Comparison of ENCODE assay signal across 8 mouse cellular contexts in genomic region chr7:97332667-97333041, GRCm38 (mm10). TPM values are rescaled to one million over a fixed set of nuclear protein-coding genes. Genes with fewer than 3 reads are reported as not detected.
A peak's percentile ranks its signal among the peaks of the same experiment; 100 is the strongest.
DNase-seq lines count a peak whose midpoint lies in the region; ATAC-seq and TF ChIP-seq lines count a peak whose summit lies in the region.

No protein-coding gene starts in this region.

- no peak for DNase-seq in heart, adult 8-10 months (ENCODE audit: low spot score)
- no peak for DNase-seq in forebrain, postnatal 0 days
- no peak for DNase-seq in cerebellum, adult 11-12 months
- DNase-seq in frontal cortex, postnatal 10 days (ENCODE audit: low spot score in 2 of 2): no peak
- no peak for DNase-seq in thymus, adult 18-20 months

- peaks cover 14% of the 10 kb centered on the region; the same call in 1 of the 2 replicates for H3K79me2 ChIP-seq in macrophage (ENCODE audit: inconsistent target)

- H3K36me3 ChIP-seq in heart, embryonic 12.5 days: no peaks in the 10 kb centered on the region
- H3K36me3 ChIP-seq in ES-Bruce4 (ENCODE audit: control insufficient read depth, insufficient read depth, low read length, poor library complexity, severe bottlenecking) (no peaks in the 10 kb centered on the region), macrophage (ENCODE audit: inconsistent target) (no peaks in the 10 kb centered on the region; the same call in 1 of the 2 replicates)
- H3K36me3 ChIP-seq in forebrain, postnatal 0 days (ENCODE audit: insufficient read depth): no peaks in the 10 kb centered on the region

- no peak for TF ChIP-seq CTCF in ES-Bruce4 (IDR thresholded peaks at IDR 0.05; ENCODE audit: low read depth, low read length)
- TF ChIP-seq CTCF in forebrain, postnatal 0 days (IDR thresholded peaks at IDR 0.05; ENCODE audit: low read depth): no peak

- H3K4me2 ChIP-seq in heart, embryonic 12.5 days: peak overlapping the region; percentile 89
- H3K4me2 ChIP-seq in forebrain, postnatal 0 days (ENCODE audit: low read depth): peak overlapping the region; percentile 58

- peaks cover 4% of the 10 kb centered on the region for H3K27me3 ChIP-seq in heart, embryonic 12.5 days (replicated peaks)
- no peaks in the 10 kb centered on the region for H3K27me3 ChIP-seq in ES-Bruce4 (ENCODE audit: control insufficient read depth, insufficient read depth, low read length, poor library complexity, severe bottlenecking)
- H3K27me3 ChIP-seq in forebrain, postnatal 0 days (ENCODE audit: insufficient read depth, low read length): no peaks in the 10 kb centered on the region

- TF ChIP-seq EP300 in ES-Bruce4 (IDR thresholded peaks at IDR 0.05; ENCODE audit: insufficient read depth, low read depth, low read length): no peak

- H3K4me3 ChIP-seq in heart, embryonic 12.5 days: peak overlapping the region; percentile 89
- H3K4me3 ChIP-seq in ES-Bruce4 (ENCODE audit: low read depth, low read length) (peak overlapping the region; percentile 95), macrophage (ENCODE audit: inconsistent target) (peak overlapping the region; percentile 80)
- peak overlapping the region; percentile 91 for H3K4me3 ChIP-seq in forebrain, postnatal 0 days (ENCODE audit: low read depth, low read length)

- WGBS in heart, embryonic 12.5 days: 6% methylated on average over 9 of the region's 9 CpGs
- 2% methylated on average over 9 of the region's 9 CpGs for WGBS in forebrain, postnatal 0 days
- WGBS in macrophage (ENCODE audit: missing documents): 5% methylated on average over 9 of the region's 9 CpGs

- TF ChIP-seq POLR2A in ES-Bruce4 (IDR thresholded peaks at IDR 0.05; ENCODE audit: insufficient read depth, low read length): no peak

- no peaks in the 10 kb centered on the region for H3K9me3 ChIP-seq in heart, embryonic 12.5 days (replicated peaks)
- H3K9me3 ChIP-seq in ES-Bruce4 (replicated peaks; ENCODE audit: control insufficient read depth, insufficient read depth, low read length, poor library complexity, severe bottlenecking): no peaks in the 10 kb centered on the region
- H3K9me3 ChIP-seq in forebrain, postnatal 0 days (ENCODE audit: low read length): no peaks in the 10 kb centered on the region

- H3K9ac ChIP-seq in heart, embryonic 12.5 days: peak overlapping the region; percentile 85
- H3K9ac ChIP-seq in ES-Bruce4 (ENCODE audit: low read depth, poor library complexity, severe bottlenecking): peak overlapping the region; percentile 57
- peak overlapping the region; percentile 76 for H3K9ac ChIP-seq in forebrain, postnatal 0 days

- no peak overlapping the region for H3K27ac ChIP-seq in heart, embryonic 12.5 days (ENCODE audit: poor library complexity, severe bottlenecking)
- no peak overlapping the region for H3K27ac ChIP-seq in ES-Bruce4 (ENCODE audit: insufficient read depth, low read length)
- peak overlapping the region; percentile 67; the same call in 1 of the 2 replicates for H3K27ac ChIP-seq in forebrain, postnatal 0 days (ENCODE audit: low read depth, low read length)
- peak overlapping the region; percentile 52 for H3K27ac ChIP-seq in macrophage

- ATAC-seq in heart, embryonic 12.5 days (ENCODE audit: insufficient number of reproducible peaks, low FRiP score): peak; percentile 13; the same call in 1 of the 2 replicates
- ATAC-seq in forebrain, postnatal 0 days: peak; percentile 59

- H3K4me1 ChIP-seq in heart, embryonic 12.5 days (replicated peaks): peaks cover 20% of the 10 kb centered on the region
- peaks cover 5% of the 10 kb centered on the region for H3K4me1 ChIP-seq in ES-Bruce4 (ENCODE audit: control insufficient read depth, insufficient read depth, low read length)
- H3K4me1 ChIP-seq in forebrain, postnatal 0 days (ENCODE audit: insufficient read depth): peaks cover 14% of the 10 kb centered on the region

RNA-seq across cellular contexts. Expression of gene Kctd21, which starts 0.5 kb away (rescaled TPM):
- 4.0 and 4.9 TPM in 2 replicates for polyA plus RNA-seq in heart, embryonic 12.5 days (2016; fragmentation: Nextera tagmentation; extraction: Ambion mirVana)
- total RNA-seq in heart, adult 8-10 months (2022): 1 to 10 TPM; 3.0 to 5.0 (median 3.8) TPM
- polyA plus RNA-seq in ES-Bruce4 (2011; ENCODE audit: insufficient read depth, insufficient read length, low read depth, missing spikeins) (3.0 and 3.2 TPM in 2 replicates), macrophage (2018) (7.4 to 17.6 TPM (median 14.3 TPM) in 3 replicates)
- 3.9 and 4.9 TPM in 2 replicates for total RNA-seq in forebrain, postnatal 0 days (2014; rRNA removed)
- 2.4 and 3.1 TPM in 2 replicates for polyA plus RNA-seq in forebrain, postnatal 0 days (2015; fragmentation: Nextera tagmentation; extraction: Ambion mirVana)
- total RNA-seq in macrophage (2018; cell fraction: chromatin; rRNA removed): 10 to 100 TPM in 3 of 26 experiments, 1 to 10 TPM in 23; 1.2 to 17.0 (median 4.5) TPM
- total RNA-seq in macrophage (2018; cell fraction: cytosol; rRNA removed): 10 to 100 TPM in 21 of 26 experiments, 1 to 10 TPM in 5; 5.5 to 21.2 (median 15.6) TPM
- total RNA-seq in macrophage (2018; cell fraction: nucleus; rRNA removed): 10 to 100 TPM in 9 of 26 experiments, 1 to 10 TPM in 17; 3.8 to 20.6 (median 7.1) TPM

RNA-seq across cellular contexts. Expression of gene Usp35, which starts 0.8 kb away (rescaled TPM):
- polyA plus RNA-seq in heart, embryonic 12.5 days (2016; fragmentation: Nextera tagmentation; extraction: Ambion mirVana): 1.4 and 1.8 TPM in 2 replicates
- 1 to 10 TPM in 2 of 4 experiments, under 1 TPM in 2; 0.72 to 1.0 (median 0.86) TPM for total RNA-seq in heart, adult 8-10 months (2022)
- 9.1 and 9.6 TPM in 2 replicates for polyA plus RNA-seq in ES-Bruce4 (2011; ENCODE audit: insufficient read depth, insufficient read length, low read depth, missing spikeins)
- total RNA-seq in forebrain, postnatal 0 days (2014; rRNA removed): 14.8 and 15.0 TPM in 2 replicates
- polyA plus RNA-seq in forebrain, postnatal 0 days (2015; fragmentation: Nextera tagmentation; extraction: Ambion mirVana): 2.6 and 3.8 TPM in 2 replicates
- 100 to 1,000 TPM in 2 of 26 experiments, 10 to 100 TPM in 24; 28.1 to 106 (median 69.9) TPM for total RNA-seq in macrophage (2018; cell fraction: chromatin; rRNA removed)
- total RNA-seq in macrophage (2018; cell fraction: cytosol; rRNA removed): 1 to 10 TPM; 1.4 to 9.0 (median 4.8) TPM
- total RNA-seq in macrophage (2018; cell fraction: nucleus; rRNA removed): 10 to 100 TPM; 12.1 to 66.0 (median 44.3) TPM
- polyA plus RNA-seq in macrophage (2018): 1.4 to 13.9 TPM (median 2.4 TPM) in 3 replicates

RNA-seq across cellular contexts. Expression of gene Alg8, which starts 38.8 kb away (rescaled TPM):
- 35.0 and 38.7 TPM in 2 replicates for polyA plus RNA-seq in heart, embryonic 12.5 days (2016; fragmentation: Nextera tagmentation; extraction: Ambion mirVana)
- 1 to 10 TPM; 4.8 to 5.3 (median 4.9) TPM for total RNA-seq in heart, adult 8-10 months (2022)
- polyA plus RNA-seq in ES-Bruce4 (2011; ENCODE audit: insufficient read depth, insufficient read length, low read depth, missing spikeins) (58.5 and 59.6 TPM in 2 replicates), macrophage (2018) (16.0 to 32.2 TPM (median 30.1 TPM) in 3 replicates)
- 3.5 and 7.5 TPM in 2 replicates for total RNA-seq in forebrain, postnatal 0 days (2014; rRNA removed)
- polyA plus RNA-seq in forebrain, postnatal 0 days (2015; fragmentation: Nextera tagmentation; extraction: Ambion mirVana): 8.6 and 10.6 TPM in 2 replicates
- total RNA-seq in macrophage (2018; cell fraction: chromatin; rRNA removed): 10 to 100 TPM in 23 of 26 experiments, 1 to 10 TPM in 3; 4.5 to 58.4 (median 33.5) TPM
- 10 to 100 TPM; 10.4 to 23.2 (median 17.1) TPM for total RNA-seq in macrophage (2018; cell fraction: cytosol; rRNA removed)
- total RNA-seq in macrophage (2018; cell fraction: nucleus; rRNA removed): 10 to 100 TPM; 10.3 to 73.1 (median 31.6) TPM

Comparison
In these comparisons a context has a peak if more than half of its experiments do, and no peak if none do; other contexts are left out.
1. H3K27ac ChIP-seq: peak in forebrain, postnatal 0 days (single experiment) and macrophage (single experiment); none in heart, embryonic 12.5 days (single experiment) and ES-Bruce4 (single experiment).
2. Peak in every context shown above with its lines, with median percentiles within 50 percentile points of each other: H3K4me3 ChIP-seq and H3K9ac ChIP-seq.